ENCODE assay signal across 38 mouse cellular contexts in genomic region chr16:64607793-64608192, GRCm38 (mm10). TPM values are rescaled to one million over a fixed set of nuclear protein-coding genes. Genes with fewer than 3 reads are reported as not detected.
"Had no signal": no experiment of that assay in that cellular context is flagged by ENCODE, and none has a peak within 500 bp of the region (broad histone marks: within the 10 kb centered on the region; RNA-seq: fewer than 3 reads in every experiment).

No protein-coding gene starts in this region.

- ATAC-seq: liver, embryonic 12.5 days; liver, postnatal 0 days; lung, postnatal 0 days; midbrain, embryonic 13.5 days; midbrain, embryonic 15.5 days; midbrain, embryonic 16.5 days had no signal

- DNase-seq: left cerebral cortex, postnatal 4 days; liver; liver, embryonic 13.5 days; liver, postnatal 0 days; lung, adult 18-20 months; lung, adult 2 months; lung, embryonic 14.5 days; lung, postnatal 10 days; lung, postnatal 14 days; lung, postnatal 36 days; lung, postnatal 4 days; midbrain, embryonic 14.5 days had no signal

RNA-seq across cellular contexts. Expression of gene Csnka2ip, which starts 5.6 kb away (rescaled TPM):
- total RNA-seq: liver, adult 2 months; megakaryocyte, adult 5-6 weeks; megakaryocyte-erythroid progenitor cell, adult 5-6 weeks; midbrain, postnatal 0 days; monocyte, adult 5-6 weeks had no signal
- polyA plus RNA-seq: limb, embryonic 10.5 days; limb, embryonic 11.5 days; limb, embryonic 12.5 days; limb, embryonic 13.5 days; limb, embryonic 15.5 days; liver, adult 2 months; liver, embryonic 11.5 days; liver, embryonic 12.5 days; liver, embryonic 13.5 days; liver, embryonic 14.5 days; liver, embryonic 15.5 days; liver, embryonic 16.5 days; liver, postnatal 0 days; lung, adult 2 months; lung, embryonic 14.5 days; lung, embryonic 15.5 days; lung, embryonic 16.5 days; lung, postnatal 0 days; macrophage; midbrain, embryonic 11.5 days; midbrain, embryonic 12.5 days; midbrain, embryonic 13.5 days; midbrain, embryonic 14.5 days; midbrain, embryonic 15.5 days; midbrain, embryonic 16.5 days; midbrain, postnatal 0 days; myocyte; neural tube, embryonic 11.5 days had no signal
